Mouse (Mus musculus) thymus, postnatal 14 days (tissue): ENCODE data around the gene Ankrd63.
A peak's percentile ranks its signal among the peaks of the same experiment; 100 is the strongest.
"Not testable (repeated sequence)": the region's sequence is repeated elsewhere in the genome, so short reads cannot be mapped to it uniquely, and the experiment has no call there.

Source experiments
- DNase-seq: peaks from one replicate; pipeline ENCODE4 v3.0.0; 2021

Ankrd63 gene

GRCm38 (mm10) chr2:118658457-118658856 is 45.3 kb downstream of the Ankrd63 start:
- DNase-seq = peak; percentile 44

DNA sequence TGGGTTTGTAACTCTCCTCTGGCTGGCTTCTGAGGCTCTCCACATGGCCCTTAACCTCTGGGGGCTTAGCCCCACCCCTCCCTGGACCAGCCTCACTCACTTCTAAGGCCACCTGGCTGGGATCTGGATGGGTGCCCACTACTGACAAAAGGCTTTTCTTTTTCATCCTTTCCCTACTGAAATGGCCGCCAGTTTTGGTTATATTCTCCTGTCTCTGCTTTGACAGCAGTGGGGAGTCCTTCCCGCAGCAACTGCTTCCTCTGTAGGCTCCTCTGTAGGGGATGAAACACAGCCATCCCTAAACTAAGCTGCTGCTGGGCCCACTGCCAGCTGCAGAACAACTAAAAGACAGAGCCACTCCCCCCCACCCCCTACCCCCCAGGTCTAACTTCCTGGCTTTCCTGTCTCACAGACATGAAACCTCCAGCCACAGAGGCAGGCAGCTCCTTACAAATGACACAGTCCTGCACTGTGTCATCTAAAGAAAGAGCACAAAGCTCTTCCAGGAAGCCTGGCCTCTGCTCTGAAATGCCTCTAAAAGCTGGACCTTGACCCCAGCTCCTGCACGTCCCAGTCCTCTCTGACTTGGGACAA is 47.0 kb downstream of the Ankrd63 start:
- DNase-seq = no peak

GRCm38 (mm10) chr2:118650697-118651096 is 53.1 kb downstream of the Ankrd63 start:
- DNase-seq = not testable (repeated sequence)
